Mouse (Mus musculus) bone marrow, adult 2 months (tissue): Measurements from ENCODE around the gene Lrrc58. TPM values are rescaled to one million over a fixed set of nuclear protein-coding genes. Genes with fewer than 3 reads are reported as not detected.

ENCODE experiments used
- H3K27ac ChIP-seq: fragments of 200-500 bp; 2 replicates; pipeline ENCODE4 v1.5.1; 2012; ENCODE audit warnings: low read depth, mild to moderate bottlenecking, control low read depth, inconsistent platforms, low read length; ENCODE audit not compliant: control insufficient read depth, poor library complexity, insufficient read depth
- H3K4me1 ChIP-seq: fragments of 200-500 bp; 2 replicates; pipeline ENCODE4 v1.6.1; 2011; ENCODE audit warnings: low read length; ENCODE audit not compliant: control insufficient read depth, insufficient read depth
- H3K4me3 ChIP-seq: fragments of 200-500 bp; replicated peaks from 2 replicates; pipeline ENCODE3; 2011; ENCODE audit warnings: mild to moderate bottlenecking, low read depth, low read length, control low read depth; ENCODE audit not compliant: control insufficient read depth
- CTCF ChIP-seq: fragments of 200-500 bp; IDR thresholded peaks from 2 replicates; pipeline ENCODE4 v1.5.1; 2011; ENCODE audit warnings: low read length, control low read depth; ENCODE audit not compliant: control insufficient read depth, insufficient read depth
- POLR2A ChIP-seq: fragments of 200-500 bp; IDR thresholded peaks from 2 replicates; pipeline ENCODE4 v1.6.1; 2011; ENCODE audit warnings: low read depth, mild to moderate bottlenecking, control low read depth, low read length, borderline replicate concordance; ENCODE audit not compliant: control insufficient read depth
- WGBS: fragments of 180-500 bp; shearing (Covaris S2); methylation state at CpG from one replicate; pipeline ENCODE4 v1.1.7; 2018; 5-methylcytosine and 5-hydroxymethylcytosine counted together
- polyA plus RNA-seq: library from polyadenylated mRNA; stranded (reverse); fragments of >200 nt; gene quantifications from 2 replicates; pipeline ENCODE4 v1.2.4, GENCODE M21; 2011; ENCODE audit warnings: low replicate concordance; ENCODE audit not compliant: missing spikeins, insufficient read depth, insufficient read length

Lrrc58 gene
- polyA plus RNA-seq, 1 experiment: 6.5 TPM

GRCm38 (mm10) chr16:37861029-37861428, 7.2 kb upstream of the Lrrc58 start, which contains the start of gene Gm36028:
Gene Gm36028, minus strand, starts transcription at chr16:37861146.
- WGBS: 87% methylated on average over 7 of the region's 7 CpGs
- no peak within 1 kb of the TSS for H3K4me3 ChIP-seq
- TF ChIP-seq CTCF (no peak), POLR2A (no peak)
- no peak within 1 kb of the TSS for H3K27ac ChIP-seq
- no peaks in the 10 kb centered on the region; the same call in 1 of the 2 replicates for H3K4me1 ChIP-seq

GRCm38 (mm10) chr16:37863876-37864275, 4.3 kb upstream of the Lrrc58 start:
- H3K4me1 ChIP-seq: no peaks in the 10 kb centered on the region; the same call in 1 of the 2 replicates
- H3K27ac ChIP-seq: no peak overlapping the region
- TF ChIP-seq POLR2A: no peak
- no peak for TF ChIP-seq CTCF
- WGBS: 66% methylated on average over 3 of the region's 3 CpGs
- no peak overlapping the region for H3K4me3 ChIP-seq

- no peaks in the 10 kb centered on the region; the same call in 1 of the 2 replicates for H3K4me1 ChIP-seq
- WGBS: 62% methylated on average over 9 of the region's 9 CpGs
- TF ChIP-seq POLR2A: no peak
- TF ChIP-seq CTCF: no peak
- H3K4me3 ChIP-seq: no peak overlapping the region
- no peak overlapping the region for H3K27ac ChIP-seq
Observed at GRCm38 (mm10) chr16:37865841-37866240, 2.3 kb upstream of the Lrrc58 start.

- Histone ChIP-seq H3K27ac (peak overlapping the region; percentile 98), H3K4me3 (peak overlapping the region; percentile 97), H3K4me1 (peaks cover 2% of the 10 kb centered on the region; the same call in 1 of the 2 replicates)
- TF ChIP-seq POLR2A: 0 out of 2 replicates have a peak, but pooled peaks have one; percentile 19
- TF ChIP-seq CTCF: no peak
- WGBS: under 1% methylated on average over 86 of the region's 87 CpGs
Observed at GRCm38 (mm10) chr16:37868506-37869469, 599 bp downstream of the Lrrc58 start.

- Histone ChIP-seq H3K4me3 (peak overlapping the region; percentile 97), H3K27ac (no peak overlapping the region), H3K4me1 (peaks cover 2% of the 10 kb centered on the region; the same call in 1 of the 2 replicates)
- 12% methylated on average over 4 of the region's 4 CpGs for WGBS
- TF ChIP-seq CTCF: no peak
- TF ChIP-seq POLR2A: no peak
Observed at GRCm38 (mm10) chr16:37869470-37870231, 1.5 kb downstream of the Lrrc58 start.

GRCm38 (mm10) chr16:37871112-37871715, 3.0 kb downstream of the Lrrc58 start:
- 44% methylated on average over 4 of the region's 4 CpGs for WGBS
- no peak for TF ChIP-seq POLR2A
- TF ChIP-seq CTCF: no peak

GRCm38 (mm10) chr16:37874501-37875235, 6.5 kb downstream of the Lrrc58 start:
- no peak overlapping the region for H3K4me3 ChIP-seq
- H3K4me1 ChIP-seq: peaks cover 4% of the 10 kb centered on the region
- 53% methylated on average over 4 of the region's 4 CpGs for WGBS
- H3K27ac ChIP-seq: no peak overlapping the region
- TF ChIP-seq POLR2A: no peak
- no peak for TF ChIP-seq CTCF

More at GRCm38 (mm10) chr16:37871112-37871715, 3.0 kb downstream of the Lrrc58 start:
- no peak overlapping the region for H3K4me3 ChIP-seq
- H3K27ac ChIP-seq: no peak overlapping the region
- H3K4me1 ChIP-seq: peaks cover 4% of the 10 kb centered on the region
